Mouse (Mus musculus) frontal cortex, postnatal 25 days (tissue): ENCODE measurements at regions not wholly inside any gene's neighbourhood (a gene's known extent, or its start where the extent isn't known, plus 50 kb on each side); places are given as distances from the start of the nearest gene placed in this dataset.

Experiments
- DNase-seq, 2 experiments: peaks; one replicate each; pipeline ENCODE4 v3.0.0; 2022; ENCODE audit warnings: low spot score in 2 of 2

DNA sequence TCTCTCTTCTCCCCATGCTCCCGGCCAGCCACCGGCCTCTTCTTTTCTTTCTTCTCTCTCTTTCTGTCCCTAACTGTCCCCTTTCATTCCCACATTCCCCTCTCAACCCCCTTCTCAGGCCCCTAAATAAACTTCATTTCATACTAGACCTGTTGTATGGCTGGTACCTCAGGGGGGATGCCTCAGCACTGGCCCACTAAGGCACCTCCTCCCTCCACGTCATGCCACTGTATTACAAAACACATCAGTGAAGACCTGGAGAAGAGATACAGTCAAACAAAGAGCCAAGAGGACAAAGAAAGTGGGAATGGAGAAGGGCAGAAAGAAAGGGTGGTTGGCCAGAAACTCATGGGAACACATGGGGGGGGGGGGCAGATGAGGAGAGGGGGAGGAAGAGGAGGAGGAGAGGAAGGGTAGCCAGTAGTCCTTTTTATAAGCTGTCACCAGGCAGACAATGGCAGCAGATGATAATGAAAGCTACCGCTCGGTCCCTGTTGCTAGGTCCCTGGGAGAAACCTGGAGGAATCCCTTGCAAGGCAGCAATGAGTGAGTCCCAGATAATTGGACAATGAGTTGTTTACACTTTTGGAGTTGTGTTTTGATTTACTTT lies 224.5 kb upstream of the Pfn2 start:
- DNase-seq: no peak

DNA sequence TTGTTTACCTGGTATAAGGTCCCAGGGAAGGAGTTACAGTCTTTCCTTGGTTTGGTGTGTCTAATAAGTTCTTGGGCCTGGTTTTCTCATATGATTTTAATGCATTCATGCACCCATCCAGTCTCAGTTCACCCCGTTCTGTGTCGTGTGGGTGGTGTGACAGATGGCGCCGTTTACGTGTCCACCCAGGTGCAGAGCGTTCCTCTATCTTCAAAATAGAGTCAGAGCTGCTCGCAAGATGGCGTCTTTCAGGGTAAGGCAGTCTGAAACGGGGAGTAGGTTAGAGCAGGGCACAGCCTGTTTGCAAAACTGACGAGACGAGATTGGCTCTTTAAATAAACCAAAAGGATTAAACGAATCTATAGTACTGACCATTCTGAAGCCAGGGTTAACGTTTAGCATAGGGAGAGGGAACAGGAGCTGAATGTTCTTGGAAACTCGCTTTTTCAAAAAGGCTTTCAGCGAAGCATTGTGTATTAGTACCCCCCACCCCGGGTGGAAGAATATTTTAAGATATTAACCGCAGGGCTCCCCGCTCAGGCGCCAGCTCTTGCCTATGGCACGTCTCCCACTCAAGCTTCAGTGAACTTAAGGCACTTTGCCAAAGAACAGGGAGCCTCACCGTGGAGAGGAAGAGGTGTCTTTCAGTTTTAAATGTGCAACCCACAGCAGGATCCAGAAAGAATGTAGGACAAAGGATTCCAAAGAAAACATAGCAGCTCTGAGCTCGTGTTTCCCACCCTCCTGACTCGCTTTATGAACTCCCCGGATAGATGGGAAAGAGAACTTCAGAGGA lies 241.7 kb upstream of the Pfn2 start:
- no peak for DNase-seq

DNA sequence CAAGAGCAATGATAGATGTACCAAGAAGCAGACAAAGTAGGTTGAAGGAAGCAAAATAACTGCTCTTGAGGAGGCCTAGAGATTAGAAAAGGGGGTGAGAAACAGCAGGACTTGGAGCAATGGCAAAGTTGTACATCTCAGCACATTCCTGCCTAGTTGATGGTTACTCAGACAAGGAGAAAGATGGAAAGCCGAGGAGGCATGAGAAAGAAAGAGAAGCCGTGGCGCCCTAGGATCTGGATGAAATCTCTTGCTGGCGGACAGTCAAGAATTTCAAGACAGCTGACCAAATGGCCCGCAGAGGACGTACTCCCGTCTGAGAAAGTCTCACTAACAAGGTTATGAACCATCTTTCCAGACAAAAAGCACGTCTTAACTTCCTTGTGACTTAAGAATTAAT lies 242.5 kb upstream of the Pfn2 start:
- DNase-seq: no peak

DNA sequence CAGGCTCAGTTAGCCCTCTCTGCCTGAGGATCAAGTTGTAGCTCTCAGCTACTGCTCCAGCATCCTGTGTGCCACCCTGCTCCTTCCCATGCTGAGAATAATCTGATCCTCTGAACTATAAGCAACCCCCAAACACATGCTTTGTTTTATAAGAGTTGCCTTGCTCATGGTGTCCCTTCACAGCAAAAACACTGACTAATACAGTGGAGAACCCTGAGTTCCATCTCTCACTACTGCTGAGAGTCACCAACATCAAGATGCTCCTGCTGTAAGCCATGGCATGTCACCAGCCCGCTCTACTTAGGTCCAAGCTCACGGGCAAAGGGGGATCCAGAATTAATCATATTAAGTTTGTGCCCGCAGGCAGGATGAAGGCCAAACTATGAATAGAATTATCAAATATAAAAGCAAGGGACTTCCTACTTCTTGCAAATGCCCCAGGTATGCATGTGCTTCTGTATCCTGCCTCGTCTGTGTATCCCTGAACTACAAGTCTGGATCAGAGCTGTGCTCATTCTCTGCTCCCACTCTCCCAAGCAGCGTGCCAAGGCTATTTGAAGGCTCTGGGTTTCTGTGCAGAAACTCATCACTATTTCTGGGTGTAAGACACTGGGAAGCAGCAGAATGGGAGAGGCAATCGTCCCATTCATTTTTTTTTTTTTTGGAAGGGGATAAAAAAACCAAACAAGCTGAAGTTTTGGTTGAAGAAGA lies 243.7 kb upstream of the Pfn2 start:
- DNase-seq: no peak

DNA sequence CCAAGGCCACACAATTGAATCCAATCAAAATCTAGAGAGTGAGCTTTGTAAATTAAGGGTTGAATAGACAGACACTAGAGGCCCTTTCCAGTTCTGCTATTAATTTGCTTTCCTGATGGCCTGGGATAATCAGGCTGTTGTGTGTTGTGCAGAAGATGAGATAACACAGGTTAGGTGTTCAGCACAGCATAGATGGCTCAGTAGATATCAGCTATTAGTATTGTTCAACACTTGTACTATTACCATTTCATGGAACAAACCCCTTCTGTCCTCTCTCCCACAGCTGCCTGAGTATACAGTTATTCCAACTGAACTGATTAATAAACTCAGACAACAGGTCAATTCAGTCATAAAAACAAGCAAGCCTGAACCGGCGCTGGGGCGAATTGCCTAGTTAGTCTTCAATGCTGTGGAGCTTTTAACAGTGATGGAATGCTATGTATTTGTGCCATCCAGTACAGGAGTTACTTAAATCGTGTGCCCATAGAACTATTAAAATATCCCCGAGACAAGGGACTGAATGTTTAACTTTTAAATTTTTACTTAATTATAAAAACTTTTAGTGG lies 263.1 kb upstream of the Pfn2 start:
- DNase-seq: no peak

DNA sequence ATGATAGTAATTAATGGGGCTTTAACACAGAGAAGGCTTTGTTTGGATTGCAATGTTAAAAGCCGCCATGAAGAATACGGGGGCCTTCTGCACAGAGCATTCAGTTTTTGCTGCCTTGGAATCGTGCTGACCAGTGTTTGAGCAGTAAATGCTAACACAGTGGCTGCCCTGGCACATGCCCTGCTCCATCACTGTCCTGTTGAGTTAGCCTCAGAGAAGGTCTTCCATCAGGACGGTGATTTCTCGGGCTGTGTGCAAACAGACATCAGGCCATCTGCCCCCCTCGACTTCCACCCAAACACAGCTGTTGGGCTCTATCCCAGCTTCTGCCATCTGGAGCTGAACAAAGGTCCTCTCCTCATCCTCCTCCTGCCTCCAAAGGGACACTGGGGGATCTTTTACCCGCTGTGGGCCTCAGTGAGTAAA lies 264.6 kb upstream of the Pfn2 start:
- no peak for DNase-seq

DNA sequence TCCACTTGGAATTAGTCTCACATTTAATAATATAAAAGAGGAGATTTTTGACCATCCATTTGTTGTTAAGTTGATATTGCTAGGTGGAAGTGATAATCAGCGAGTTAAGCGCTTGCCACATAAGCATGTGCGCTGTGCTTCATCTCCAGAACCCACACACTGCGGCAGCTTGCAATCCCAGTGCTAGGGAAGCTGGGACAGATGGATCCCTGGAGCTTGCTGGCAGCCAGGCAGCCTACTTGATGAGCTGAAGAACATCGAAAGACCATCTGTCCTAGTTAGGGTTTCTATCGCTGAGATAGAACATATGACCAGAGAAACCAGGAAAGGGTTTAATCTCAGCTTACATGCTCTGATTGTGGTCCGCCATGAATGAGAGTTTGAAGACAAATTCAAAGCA lies 266.1 kb upstream of the Pfn2 start:
- DNase-seq: no peak

DNA sequence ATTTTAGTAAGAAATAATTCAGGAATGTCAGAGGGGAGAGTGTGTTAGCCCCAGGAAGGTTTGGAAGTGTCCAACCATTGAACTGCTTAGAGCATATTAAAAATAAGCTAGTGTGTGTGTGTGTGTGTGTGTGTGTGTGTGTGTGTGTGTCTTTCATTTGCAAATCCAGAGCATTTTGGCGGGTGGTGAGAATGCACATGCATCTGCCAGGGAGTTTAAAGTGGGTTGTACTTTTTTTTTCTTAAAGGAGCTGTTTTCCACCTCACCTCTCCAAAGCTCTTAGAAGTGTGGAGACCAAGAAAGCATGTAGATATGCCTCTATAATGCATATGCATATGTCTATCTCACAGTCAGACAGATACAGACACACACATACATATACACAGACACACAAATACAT lies 267.6 kb upstream of the Pfn2 start:
- no peak for DNase-seq

DNA sequence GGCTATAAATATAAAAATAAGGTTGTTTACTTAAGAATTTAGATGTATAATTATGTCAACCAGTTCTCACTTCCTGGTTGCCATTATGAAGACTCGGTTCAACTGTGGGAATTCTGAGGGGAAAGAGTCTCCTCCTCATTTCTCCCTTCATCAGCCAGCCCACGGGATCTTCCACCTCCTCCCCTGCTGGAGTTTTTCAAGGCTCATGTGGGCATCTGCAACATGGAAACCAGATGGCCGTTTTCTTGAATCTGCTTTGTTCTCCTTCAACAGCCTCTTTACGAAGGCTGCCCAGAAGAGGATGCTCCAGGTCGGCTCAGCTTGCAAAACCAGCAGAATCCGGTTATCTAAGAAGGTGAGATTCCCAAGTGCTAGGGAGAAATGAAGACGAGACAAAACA lies 269.0 kb upstream of the Pfn2 start:
- peak; percentile 24 to 55 for DNase-seq

DNA sequence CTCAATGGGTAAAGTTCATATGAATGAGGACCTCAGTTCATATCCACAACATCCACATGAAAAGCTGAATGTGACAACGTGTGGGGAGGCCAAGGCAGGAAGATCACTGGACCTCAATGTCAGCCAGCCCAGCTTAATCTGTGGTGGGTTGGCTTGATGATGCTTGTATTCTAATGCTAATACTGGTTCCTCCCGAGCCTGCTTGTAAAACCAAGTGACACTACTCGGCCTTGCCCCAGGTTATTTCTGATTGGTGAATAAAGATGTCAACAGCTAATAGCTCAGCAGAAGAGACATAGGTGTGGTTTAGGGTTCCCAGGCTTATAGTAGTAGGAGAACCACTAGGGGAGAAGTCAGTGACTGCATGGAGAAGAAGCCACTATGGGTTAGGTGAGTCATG lies 272.2 kb upstream of the Pfn2 start:
- DNase-seq: no peak

DNA sequence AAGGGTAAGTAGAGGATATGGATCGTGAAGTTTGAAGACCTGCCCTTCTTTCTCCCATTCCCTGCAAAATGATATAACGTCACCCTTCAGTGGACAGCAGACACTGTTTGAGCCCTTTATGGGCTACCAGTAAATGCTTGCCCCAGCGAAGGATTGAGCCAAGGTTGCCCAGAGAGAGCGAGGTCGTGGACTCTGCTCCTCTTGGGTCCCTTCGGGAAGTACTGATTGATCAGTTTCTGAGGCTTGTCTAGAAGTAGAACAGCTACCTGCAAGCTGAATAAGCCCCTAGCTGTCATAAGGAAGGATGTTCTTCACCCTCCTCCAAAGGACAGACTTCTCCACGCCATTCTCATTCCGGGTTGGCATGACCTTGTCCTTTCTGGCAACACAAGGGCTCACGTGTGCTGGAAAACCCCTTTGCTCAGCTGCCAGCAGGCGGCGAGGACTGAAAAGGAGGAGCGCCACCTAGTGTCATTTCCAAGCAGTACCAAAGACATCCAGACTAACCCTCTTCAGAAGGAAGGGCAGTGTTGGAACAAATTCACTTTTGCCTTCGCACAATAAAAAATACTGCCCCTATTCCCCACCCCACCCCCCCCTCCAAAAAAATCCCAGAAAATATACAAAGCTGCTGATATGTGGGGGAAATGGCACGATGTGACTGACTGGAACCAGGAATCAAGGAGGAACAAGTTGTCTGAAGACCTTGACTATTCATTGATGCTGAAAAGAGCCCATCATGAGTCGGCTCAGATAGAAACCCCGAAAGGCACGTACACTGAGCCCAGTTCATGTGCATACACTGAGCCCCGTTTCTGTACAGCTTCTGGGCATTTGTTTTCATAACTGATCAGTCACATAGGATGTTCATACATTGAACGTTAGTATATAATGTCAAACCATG lies 274.8 kb upstream of the Pfn2 start:
- DNase-seq: peak; percentile 45 to 69

DNA sequence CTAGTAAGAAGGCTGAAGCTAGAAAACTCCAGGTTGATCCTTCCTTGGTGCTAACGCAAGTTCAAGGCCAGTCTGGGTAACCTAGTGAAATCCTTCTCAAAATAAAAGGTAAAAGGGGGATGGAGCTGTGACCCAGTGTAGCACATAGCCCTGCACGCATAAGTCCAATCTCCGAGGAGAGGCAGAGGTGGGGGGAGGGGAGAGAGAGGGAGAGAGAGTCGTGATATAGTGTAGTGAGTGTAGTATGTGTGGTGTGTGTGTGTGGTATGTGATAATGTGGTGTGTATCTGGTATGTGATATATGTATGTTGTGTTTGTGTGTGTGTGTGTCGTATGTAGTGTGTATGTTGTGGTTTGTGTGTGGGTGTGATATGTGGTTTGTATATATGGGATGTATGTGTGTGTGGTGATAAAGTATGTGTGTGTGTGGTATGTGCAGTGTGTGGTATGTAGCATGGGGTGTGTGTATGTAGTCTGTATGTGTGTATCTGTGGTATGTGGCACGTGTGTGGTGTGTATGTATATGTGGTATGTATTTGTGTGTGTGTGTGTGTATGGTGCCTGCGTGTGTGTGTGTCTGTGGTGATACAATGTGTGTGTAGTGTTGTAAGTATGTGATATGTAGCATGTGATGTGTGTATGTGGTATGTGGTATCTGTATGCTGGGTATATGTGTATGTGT lies 275.7 kb upstream of the Pfn2 start:
- DNase-seq: no peak

DNA sequence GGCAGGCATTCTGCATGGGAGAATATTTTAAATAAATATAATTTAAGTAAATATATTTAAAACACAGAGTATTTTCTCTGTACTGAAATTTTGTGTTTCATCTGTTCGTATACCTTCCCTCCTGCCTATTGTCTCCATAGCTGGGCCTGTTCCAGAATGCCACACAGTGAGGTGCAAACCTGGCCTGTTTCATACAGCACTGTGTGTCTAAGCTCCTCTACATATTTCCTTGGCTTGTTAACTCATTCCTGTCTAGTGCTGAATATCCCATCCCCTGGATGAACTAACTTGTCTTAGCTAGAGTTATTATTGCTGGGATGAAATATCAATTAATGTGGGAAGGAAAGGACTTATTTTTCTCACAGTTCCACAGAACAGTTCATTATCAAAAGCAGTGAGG lies 277.0 kb upstream of the Pfn2 start:
- DNase-seq: no peak

DNA sequence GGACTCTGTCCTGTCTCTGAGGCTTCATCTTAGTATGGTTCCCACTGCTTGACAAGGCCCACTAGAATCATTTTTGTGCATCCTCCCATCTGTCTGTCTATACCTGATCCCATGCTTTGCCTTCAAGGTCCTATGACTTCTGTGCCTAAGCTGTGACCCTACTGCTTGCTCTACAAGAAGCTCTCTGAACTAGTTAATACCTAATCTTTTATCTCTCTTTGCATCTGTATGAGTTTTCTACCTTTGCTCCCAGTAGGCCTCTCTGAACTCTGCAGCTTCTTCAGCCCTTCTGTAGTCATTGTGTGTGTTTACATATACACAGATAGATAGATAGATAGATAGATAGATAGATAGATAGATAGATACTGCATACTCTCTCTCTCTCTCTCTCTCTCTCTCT lies 279.1 kb upstream of the Pfn2 start:
- DNase-seq: no peak

DNA sequence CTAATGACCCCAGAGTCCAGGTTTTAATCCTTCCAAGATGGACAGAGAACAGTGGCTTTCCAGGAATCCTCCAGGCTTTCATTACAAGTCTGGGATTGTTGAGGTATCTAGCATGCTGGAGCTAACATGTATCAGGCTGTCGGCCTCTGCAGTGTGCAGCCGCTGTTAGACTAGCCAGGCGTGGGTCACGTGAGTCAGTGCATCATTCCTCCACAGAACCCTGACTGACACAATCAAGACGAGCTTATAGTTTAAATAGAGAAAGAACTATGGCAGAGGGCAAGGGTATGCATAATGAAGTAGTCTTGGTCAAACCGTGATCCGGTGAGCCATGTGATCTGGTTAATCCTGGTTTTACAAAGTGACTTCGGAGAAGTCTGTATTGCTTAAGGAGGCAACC lies 280.2 kb upstream of the Pfn2 start:
- no peak for DNase-seq

DNA sequence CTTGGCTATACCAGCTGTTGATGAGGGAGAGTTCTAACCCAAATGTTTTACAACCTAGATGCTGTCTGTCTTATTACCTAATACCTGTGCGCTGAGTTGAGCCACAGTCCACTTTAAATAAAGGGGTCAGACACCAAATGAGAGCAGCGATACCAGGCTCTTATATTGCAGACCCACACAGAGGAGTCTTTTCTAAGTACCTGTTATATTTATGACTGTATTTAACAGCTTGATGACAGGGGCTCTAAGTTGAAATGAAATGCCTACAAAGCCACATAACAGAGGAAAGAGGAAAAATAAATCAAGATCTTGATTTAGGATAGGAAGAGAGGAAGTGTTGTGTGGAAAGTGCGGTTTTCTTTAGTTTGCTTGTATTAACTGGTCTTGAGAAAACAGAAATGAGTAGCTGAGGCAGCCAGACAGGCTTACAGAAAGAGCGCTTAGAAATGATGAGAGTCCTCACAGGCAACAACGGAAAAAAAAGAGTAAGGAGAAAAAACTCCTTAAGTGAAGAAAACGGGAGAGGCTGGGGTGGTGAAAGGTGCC lies 281.6 kb upstream of the Pfn2 start:
- DNase-seq: no peak

DNA sequence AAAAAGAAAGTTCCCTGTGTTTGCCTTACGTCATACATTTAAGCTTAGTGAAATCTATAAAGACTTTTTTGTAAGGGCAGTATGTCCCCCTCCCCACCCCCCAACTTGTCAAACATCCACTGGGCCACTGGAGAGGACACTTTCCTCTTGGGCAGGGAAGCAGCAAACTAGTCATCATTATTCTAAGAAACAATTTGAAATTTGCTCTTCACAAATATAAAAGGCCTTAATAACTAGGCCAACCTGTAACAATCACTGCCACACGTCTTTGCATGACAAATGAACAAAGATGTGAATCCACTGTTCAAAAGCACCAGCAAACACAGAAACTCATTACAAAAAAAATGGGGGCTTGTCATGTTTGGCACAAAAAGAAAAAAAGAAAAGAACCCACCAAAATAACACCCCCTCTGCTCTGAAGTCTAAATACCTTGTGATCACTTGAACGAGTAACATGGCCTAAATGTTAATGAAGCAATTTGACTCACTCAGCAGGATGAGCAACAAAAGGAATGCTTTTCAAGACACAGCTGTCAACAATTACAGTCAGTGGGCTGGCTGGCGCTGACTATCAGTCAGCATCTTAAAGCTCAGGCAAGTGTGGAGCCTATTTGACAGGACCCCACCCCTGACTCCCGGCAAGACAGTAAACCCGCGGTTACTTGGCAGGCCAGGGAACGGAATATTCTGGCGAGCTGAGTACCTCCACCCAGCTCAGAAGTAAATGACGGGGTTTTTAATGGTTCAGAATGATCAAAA lies 278.7 kb upstream of the Tsc22d2 start:
- DNase-seq: no peak

DNA sequence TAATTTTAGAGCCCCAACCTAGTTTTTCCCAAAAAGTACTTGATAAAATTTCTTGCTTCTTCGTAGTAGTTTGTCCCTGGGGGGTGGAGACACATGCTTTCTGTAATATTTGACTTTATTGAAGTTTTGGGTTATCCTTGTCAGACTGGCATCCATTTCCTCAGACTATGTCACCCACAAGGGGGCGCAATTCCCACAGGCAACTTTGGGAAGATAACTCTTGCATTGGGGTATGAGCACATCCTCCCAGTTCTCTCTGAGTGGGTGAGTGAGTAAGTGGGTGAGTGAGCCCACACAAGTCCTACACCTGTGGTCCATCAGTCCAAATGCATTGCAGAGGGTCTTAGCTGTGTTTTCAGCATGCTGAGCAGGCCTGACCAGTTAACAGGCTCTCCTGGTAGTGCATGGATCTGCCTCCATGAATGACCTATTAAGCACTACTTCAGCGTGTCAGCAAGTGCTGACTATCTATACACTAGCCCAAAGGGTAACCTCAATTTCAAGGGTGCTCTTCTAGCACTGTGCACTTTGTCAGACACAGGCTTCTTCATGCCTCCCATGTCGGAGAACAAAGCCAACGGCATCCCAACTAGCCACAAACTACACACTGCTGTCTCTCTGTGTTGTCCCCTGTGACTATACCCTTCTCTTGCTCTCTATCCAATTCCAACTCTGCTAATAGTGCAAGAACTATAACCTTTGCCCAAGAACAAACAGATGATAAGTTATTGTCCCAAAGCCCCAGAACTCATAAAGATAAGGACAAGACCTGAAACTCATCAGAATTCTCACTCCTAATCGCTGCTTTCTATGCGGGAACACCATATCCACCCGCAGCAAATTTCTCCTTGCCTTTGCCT lies 275.6 kb upstream of the Tsc22d2 start:
- DNase-seq: peak in 1 of 2 experiments; percentile 32

DNA sequence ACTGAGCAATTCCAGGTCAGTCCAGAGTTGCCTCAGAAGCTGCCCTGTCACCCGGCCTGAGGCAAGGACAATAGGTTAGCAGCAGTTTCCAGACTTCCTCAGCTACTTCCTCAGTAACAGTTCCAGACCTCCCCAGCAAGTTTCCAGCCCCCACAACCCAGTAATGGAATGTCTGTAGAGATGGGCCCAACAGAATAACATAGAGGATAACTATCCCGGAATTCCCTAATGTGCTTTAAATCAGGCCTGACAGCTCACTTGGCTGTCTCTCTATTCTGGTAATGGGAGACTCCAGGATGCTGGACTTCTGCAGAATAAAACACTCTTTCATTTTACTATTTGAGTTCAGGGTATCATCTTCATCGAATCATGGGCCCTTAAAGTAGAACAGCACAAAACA lies 268.4 kb upstream of the Tsc22d2 start:
- no peak for DNase-seq
